Mouse (Mus musculus) layer of hippocampus, postnatal 14 days (tissue): ENCODE data around the gene Phxr2. TPM values are rescaled to one million over a fixed set of nuclear protein-coding genes. Genes with fewer than 3 reads are reported as not detected.

Experiments used
- DNase-seq, 2 experiments: peaks; one replicate each; pipeline ENCODE4 v3.0.0; 2021 to 2022; ENCODE audit warnings: low spot score in 2 of 2, mixed read lengths in 1 of 2
- total RNA-seq, 2 experiments: library from RNA; stranded (reverse); gene quantifications; 2 replicates each; pipeline ENCODE4 v1.2.3; 2021

Phxr2 gene
- total RNA-seq, 2 experiments from 2014 or later = not detected

- DNase-seq = peak in 1 of 2 experiments; percentile 64
Observed at GRCm38 (mm10) chr10:99097374-99097773, 28.8 kb downstream of the Phxr2 start.

DNA sequence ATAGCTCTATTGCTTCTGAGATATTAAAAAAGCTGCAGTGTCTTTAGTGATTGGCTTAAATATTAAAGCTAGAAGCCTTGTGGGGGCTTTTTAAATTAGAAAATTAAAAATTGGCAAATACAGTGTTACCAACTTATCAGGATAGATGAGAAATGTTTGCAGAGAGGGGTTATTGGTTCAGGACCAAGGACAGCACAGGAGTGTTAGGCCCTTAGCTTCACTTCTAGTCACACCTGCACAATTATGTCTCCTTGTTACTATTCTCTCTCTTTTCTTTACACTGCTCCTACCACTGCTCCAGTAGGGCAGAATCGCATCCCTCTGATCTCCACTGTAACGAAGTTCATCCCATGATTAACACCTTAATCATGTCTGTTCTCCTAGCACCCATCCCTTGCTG, 31.0 kb downstream of the Phxr2 start:
- no peak for DNase-seq

DNA sequence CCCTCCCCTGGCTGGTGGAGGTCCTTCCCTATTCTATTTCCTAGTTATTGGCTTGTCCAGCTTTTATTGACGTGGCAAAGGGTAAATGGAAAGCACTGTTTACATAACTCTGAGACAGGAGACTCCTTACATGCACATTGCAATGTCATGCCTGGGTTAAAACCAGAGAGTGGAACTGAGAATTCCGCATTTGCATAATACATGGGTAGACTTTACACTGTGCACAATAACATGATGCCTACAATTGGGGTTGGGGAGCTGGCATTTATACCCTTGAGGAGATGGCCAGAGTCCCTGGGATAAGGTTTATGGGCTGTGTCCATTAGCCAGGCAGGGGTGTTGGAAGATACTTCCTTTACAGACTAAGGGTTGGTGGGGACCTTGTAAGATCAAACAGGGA, 32.8 kb downstream of the Phxr2 start:
- no peak for DNase-seq

DNA sequence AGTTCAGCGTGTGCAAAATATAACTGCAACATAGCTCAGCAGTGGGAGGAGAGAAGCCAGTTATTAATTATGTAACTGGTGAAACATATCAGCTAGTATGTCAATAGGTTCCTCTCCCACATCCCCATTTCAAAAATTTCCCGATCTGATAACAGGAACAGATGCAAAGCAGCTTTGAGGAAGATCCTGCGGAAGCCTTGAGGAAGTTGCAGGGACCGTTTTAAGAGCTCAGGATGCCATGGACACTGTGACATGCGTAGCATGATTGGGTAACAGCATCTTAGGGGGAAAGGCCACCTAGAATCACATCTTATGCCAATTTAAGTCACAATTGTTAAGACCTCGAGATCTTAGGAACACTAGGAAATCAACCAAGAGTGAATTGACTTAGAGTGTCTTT, 36.2 kb downstream of the Phxr2 start:
- DNase-seq = no peak

DNA sequence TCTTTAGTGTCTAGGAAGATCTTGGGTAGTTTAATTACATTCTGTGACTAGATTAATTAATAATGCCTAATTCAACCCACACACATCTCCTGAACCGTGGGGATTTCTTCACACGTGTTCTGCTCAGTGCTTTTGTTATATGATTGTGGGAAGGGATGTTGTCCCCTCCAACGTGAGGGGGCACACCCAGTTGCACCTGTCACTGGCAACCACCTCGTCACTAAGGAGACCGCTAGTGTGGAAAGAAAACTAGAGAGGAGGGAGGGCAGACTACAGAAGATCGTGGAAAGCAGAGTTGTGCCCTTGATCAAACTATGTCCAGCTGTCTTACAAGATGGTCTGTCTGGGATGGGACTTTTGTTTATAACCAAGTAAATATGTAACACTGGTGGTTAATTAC, 40.1 kb downstream of the Phxr2 start:
- no peak for DNase-seq

GRCm38 (mm10) chr10:99085240-99085587, 40.9 kb downstream of the Phxr2 start:
- DNase-seq = no peak

GRCm38 (mm10) chr10:99084397-99085239, 41.5 kb downstream of the Phxr2 start:
- peak; percentile 88 to 91 for DNase-seq

DNA sequence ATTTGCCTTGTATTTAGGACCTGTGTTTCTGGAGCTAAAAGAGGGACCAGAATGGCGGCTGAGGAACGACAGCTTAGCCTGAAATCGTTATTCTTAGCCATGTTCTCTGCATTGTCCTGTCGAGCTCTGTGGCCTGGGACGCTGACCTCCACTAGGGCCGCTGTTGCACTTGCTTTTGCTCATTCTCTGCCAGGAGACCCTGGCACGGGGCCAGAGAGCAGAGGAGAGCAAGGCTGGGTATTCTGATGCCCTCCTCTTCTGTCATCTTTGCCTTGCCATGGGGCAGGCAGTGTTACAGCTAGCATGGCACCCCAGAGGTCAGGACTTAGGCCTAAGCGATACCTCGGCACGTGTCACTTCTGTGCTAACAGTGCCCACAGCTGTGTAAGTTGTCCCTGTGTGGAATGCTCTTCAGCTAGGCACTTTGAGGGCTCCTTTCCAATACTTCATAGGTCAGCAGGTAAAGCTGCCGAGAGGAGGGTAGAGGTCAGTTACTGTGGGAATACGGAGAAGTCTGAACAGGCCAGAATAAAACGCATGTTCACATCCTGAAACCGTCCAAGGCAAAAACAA, 42.6 kb downstream of the Phxr2 start:
- DNase-seq = no peak

GRCm38 (mm10) chr10:99081569-99081990, 44.5 kb downstream of the Phxr2 start:
- DNase-seq = no peak

DNA sequence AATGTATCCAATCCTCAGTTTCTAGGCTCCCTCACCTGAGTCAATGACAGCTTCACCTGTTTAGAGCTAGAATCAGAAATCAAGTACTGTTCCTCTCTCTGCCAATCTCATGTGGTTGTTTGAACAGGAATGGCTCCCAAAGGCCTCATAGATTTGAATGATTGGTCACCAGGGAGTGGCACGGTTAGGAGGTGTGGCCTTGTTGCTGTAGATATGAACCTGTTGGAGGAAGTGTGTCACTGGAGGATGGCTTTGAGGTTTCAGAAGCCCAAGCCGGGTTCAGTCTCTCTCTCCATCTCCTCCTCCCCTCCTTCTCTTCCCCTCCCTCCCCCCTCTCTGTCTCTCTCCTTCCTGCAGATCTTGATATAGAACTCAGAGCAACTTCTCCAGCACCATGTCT, 47.5 kb downstream of the Phxr2 start:
- no peak for DNase-seq

DNA sequence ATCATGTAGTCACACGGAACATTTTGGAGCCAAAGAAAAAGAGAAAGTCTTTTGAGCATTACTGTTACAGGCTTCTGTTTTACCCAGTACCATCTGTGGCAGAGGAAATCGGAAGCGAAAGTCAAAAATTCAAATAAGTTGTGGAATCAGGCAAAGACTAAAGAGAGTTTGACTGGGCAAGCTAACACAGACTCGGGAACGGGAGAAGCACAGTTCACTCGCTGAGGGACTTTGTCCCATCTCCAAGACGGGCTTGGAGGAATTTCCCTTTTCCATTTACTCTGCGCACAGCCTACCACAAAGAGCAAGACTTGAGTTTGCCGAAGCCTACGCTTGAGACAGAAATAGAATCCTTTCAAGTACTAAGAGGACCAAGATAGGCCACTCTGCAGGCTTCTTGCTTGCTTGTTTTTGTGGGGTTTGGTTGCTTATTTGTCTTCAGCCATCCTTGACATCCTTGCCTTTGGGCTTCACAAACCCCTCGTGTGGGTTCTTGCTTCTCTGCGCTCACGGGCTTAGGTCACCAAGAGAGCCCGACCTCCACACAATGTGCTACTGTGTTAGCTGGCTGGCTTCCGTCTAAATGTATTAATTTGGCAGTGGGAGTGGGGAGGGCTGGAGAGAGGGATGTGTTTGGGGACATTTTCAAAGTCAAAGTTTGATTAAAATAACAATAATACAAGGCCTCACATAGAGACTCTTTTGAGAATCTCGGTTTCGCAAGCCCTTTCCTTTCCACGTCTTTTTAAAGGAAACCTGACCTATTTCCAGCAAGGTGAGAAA, 49.8 kb downstream of the Phxr2 start:
- no peak for DNase-seq

Other genes with a start within 250 kb of the Phxr2 start
- 1,000 to 10,000 TPM in 1 of 2 experiments, 100 to 1,000 TPM in 1; 996 to 1,053 TPM for gene Atp2b1, start 211.9 kb downstream of the Phxr2 start, total RNA-seq
- 1 to 10 TPM; 7.0 to 8.9 TPM for gene Poc1b, start 19.3 kb downstream of the Phxr2 start, total RNA-seq
- gene Galnt4, start 18.2 kb downstream of the Phxr2 start, total RNA-seq = 1 to 10 TPM; 4.8 TPM
- 10 to 100 TPM; 75.7 to 83.9 TPM for gene Dusp6, start 136.9 kb upstream of the Phxr2 start, total RNA-seq